Mouse (Mus musculus): ENCODE data around the gene Pa2g4. TPM values are rescaled to one million over a fixed set of nuclear protein-coding genes. Genes with fewer than 3 reads are reported as not detected.

The Pa2g4 gene
- polyA plus RNA-seq, 1 experiment from 2014 or later, result 149 TPM

DNA sequence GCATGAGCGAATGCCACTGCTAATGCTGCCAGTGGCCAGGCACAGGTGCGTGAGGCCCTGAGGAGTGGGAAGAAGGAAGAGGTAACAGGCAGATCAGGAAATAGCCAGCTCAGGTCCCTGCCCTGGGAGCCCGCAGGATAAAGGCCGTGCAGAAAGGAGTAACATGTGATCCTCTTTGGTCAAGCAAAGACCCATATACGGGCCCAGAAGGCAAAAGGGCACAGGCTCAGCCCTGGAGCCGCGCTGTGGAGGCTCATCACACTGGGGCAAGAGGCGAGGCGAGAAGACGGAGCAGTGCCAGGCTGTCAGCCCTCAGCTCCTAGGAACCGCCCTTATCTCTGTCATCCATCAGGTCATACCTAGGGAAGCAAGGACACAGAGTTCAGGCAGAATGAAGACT lies 55.5 kb downstream of the Pa2g4 start:
- WGBS, result 87% methylated on average over 11 of the region's 11 CpGs

DNA sequence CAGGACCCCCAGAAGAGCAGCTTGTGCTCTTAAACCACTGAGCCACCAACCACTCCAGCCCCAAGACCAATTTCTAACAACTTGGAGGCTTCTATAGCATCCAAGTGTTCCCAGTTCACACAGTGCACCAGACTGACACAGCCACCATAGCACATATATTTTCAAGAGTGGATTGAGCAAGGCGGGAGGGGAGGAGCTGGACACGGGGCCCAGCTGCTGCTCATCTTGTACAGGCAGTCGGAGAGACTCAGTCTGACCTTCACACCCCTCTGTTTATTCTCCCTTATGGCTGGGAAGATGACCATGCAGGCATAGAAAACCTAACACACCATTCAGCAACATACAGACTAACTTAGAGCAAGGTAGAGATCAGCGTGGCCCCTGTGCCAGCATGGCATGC lies 56.0 kb downstream of the Pa2g4 start:
- 90% methylated on average over 4 of the region's 4 CpGs for WGBS
- no peak overlapping the region for H3K4me3 ChIP-seq
- H3K27ac ChIP-seq (replicated peaks), result no peak overlapping the region
- no peaks in the 10 kb centered on the region for H3K4me1 ChIP-seq
- H3K36me3 ChIP-seq, result no peaks in the 10 kb centered on the region
- H3K9me3 ChIP-seq, result no peaks in the 10 kb centered on the region
- no peak overlapping the region for H3K9ac ChIP-seq (replicated peaks)
- ATAC-seq (replicated peaks), result no peak
- no peak overlapping the region for H3K4me2 ChIP-seq (replicated peaks)
- no peaks in the 10 kb centered on the region for H3K27me3 ChIP-seq

More for the DNA sequence above, 55.5 kb downstream of the Pa2g4 start:
- Histone ChIP-seq H3K4me2 (replicated peaks) (no peak overlapping the region), H3K9ac (replicated peaks) (no peak overlapping the region), H3K4me1 (no peaks in the 10 kb centered on the region), H3K27me3 (no peaks in the 10 kb centered on the region), H3K4me3 (no peak overlapping the region), H3K9me3 (no peaks in the 10 kb centered on the region), H3K27ac (replicated peaks) (no peak overlapping the region), H3K36me3 (no peaks in the 10 kb centered on the region)
- ATAC-seq (replicated peaks), result no peak; the same call in 1 of the 2 replicates

DNA sequence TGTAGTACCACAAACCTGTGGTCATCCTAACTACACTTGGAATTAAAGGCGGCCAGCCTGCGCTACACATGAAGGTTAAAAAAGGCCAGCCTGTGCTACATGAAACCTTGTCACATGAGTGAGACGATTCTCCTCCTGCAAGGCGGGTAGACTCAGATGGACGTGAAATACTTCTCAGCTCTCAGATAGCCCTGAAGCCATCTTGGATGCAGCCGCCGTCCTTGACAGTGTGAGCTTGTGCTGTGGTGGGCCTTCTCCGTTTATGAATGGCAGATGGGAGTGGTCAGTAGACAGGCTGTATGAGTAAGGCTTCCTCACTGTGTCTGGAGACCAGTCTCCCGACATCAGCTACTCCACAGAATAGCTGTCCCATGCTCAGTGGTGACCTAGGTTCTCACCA lies 56.6 kb downstream of the Pa2g4 start:
- Histone ChIP-seq H3K4me1 (no peaks in the 10 kb centered on the region), H3K4me3 (no peak overlapping the region), H3K36me3 (no peaks in the 10 kb centered on the region), H3K27me3 (no peaks in the 10 kb centered on the region), H3K4me2 (replicated peaks) (no peak overlapping the region), H3K9ac (replicated peaks) (no peak overlapping the region), H3K27ac (replicated peaks) (no peak overlapping the region), H3K9me3 (no peaks in the 10 kb centered on the region)
- ATAC-seq (replicated peaks), result no peak
- 91% methylated on average over 9 of the region's 9 CpGs for WGBS

DNA sequence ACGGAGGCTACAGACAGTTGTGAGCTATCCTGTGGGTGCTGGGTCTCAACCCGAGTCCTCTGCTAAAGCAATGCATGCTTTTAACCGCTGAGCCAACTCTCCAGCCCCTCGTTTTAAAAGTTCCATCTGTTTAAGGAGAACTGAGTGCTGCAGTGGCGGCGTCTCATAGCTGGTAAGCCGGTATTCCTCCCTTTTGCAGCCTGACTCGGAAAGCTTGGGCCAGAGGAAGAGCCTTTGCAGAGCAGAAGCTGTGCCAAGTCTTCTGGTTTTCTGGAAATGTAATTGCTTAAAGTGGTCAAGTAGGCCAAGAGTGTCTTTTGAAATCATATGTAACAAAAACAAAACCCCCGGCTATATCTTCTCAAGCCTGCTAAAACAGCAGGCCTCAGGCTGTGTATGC lies 57.5 kb downstream of the Pa2g4 start:
- Histone ChIP-seq H3K27ac (replicated peaks) (no peak overlapping the region), H3K4me2 (replicated peaks) (no peak overlapping the region), H3K4me3 (no peak overlapping the region), H3K9ac (replicated peaks) (no peak overlapping the region), H3K4me1 (no peaks in the 10 kb centered on the region), H3K27me3 (no peaks in the 10 kb centered on the region), H3K9me3 (no peaks in the 10 kb centered on the region), H3K36me3 (no peaks in the 10 kb centered on the region)
- ATAC-seq (replicated peaks), result no peak
- 88% methylated on average over 9 of the region's 9 CpGs for WGBS

Small RNAs within 50 kb of the gene (microRNA-seq; reads per million reads assigned to microRNA genes)
- not detected for gene Gm47275
- gene Mir6916, result not detected
- gene Mir6917, result not detected

Other genes starting within 250 kb of the Pa2g4 start
- 208 and 216 TPM in 2 replicates for gene Cnpy2, start 243.5 kb downstream of the Pa2g4 start, polyA plus RNA-seq (2015; fragmentation: Nextera tagmentation; extraction: Ambion mirVana)
- 233 and 237 TPM in 2 replicates for gene Cs, start 228.3 kb downstream of the Pa2g4 start, polyA plus RNA-seq (2015; fragmentation: Nextera tagmentation; extraction: Ambion mirVana)
- 33.7 and 35.7 TPM in 2 replicates for gene Coq10a, start 197.0 kb downstream of the Pa2g4 start, polyA plus RNA-seq (2015; fragmentation: Nextera tagmentation; extraction: Ambion mirVana)
- gene Ankrd52, start 188.9 kb downstream of the Pa2g4 start, polyA plus RNA-seq (2015; fragmentation: Nextera tagmentation; extraction: Ambion mirVana), result 13.0 and 13.4 TPM in 2 replicates
- 0.09 and 0.24 TPM in 2 replicates for gene Slc39a5, start 164.8 kb downstream of the Pa2g4 start, polyA plus RNA-seq (2015; fragmentation: Nextera tagmentation; extraction: Ambion mirVana)
- gene Nabp2, start 154.5 kb downstream of the Pa2g4 start, polyA plus RNA-seq (2015; fragmentation: Nextera tagmentation; extraction: Ambion mirVana), result 137 and 139 TPM in 2 replicates
- gene Rnf41, start 154.3 kb downstream of the Pa2g4 start, polyA plus RNA-seq (2015; fragmentation: Nextera tagmentation; extraction: Ambion mirVana), result 104 and 110 TPM in 2 replicates
- gene Smarcc2, start 106.7 kb downstream of the Pa2g4 start, polyA plus RNA-seq (2015; fragmentation: Nextera tagmentation; extraction: Ambion mirVana), result 201 and 202 TPM in 2 replicates
- gene Myl6, start 71.8 kb downstream of the Pa2g4 start, polyA plus RNA-seq (2015; fragmentation: Nextera tagmentation; extraction: Ambion mirVana), result 682 and 697 TPM in 2 replicates
- 4.7 and 5.6 TPM in 2 replicates for gene Myl6b, start 67.3 kb downstream of the Pa2g4 start, polyA plus RNA-seq (2015; fragmentation: Nextera tagmentation; extraction: Ambion mirVana)
- 6.8 and 7.6 TPM in 2 replicates for gene Esyt1, start 40.1 kb downstream of the Pa2g4 start, polyA plus RNA-seq (2015; fragmentation: Nextera tagmentation; extraction: Ambion mirVana)
- 22.8 and 24.5 TPM in 2 replicates for gene Zc3h10, start 18.2 kb downstream of the Pa2g4 start, polyA plus RNA-seq (2015; fragmentation: Nextera tagmentation; extraction: Ambion mirVana)
- 2,336 and 2,513 TPM in 2 replicates for gene Rpl41, start 16.7 kb downstream of the Pa2g4 start, polyA plus RNA-seq (2015; fragmentation: Nextera tagmentation; extraction: Ambion mirVana)
- gene Erbb3, start 23.7 kb upstream of the Pa2g4 start, polyA plus RNA-seq (2015; fragmentation: Nextera tagmentation; extraction: Ambion mirVana), result 0.42 TPM in 2 replicates
- 441 and 472 TPM in 2 replicates for gene Rps26, start 60.8 kb upstream of the Pa2g4 start, polyA plus RNA-seq (2015; fragmentation: Nextera tagmentation; extraction: Ambion mirVana)
- gene Ikzf4, start 80.0 kb upstream of the Pa2g4 start, polyA plus RNA-seq (2015; fragmentation: Nextera tagmentation; extraction: Ambion mirVana), result 11.3 TPM in 2 replicates
- 12.3 and 12.5 TPM in 2 replicates for gene Suox, start 108.1 kb upstream of the Pa2g4 start, polyA plus RNA-seq (2015; fragmentation: Nextera tagmentation; extraction: Ambion mirVana)
- 116 and 117 TPM in 2 replicates for gene Rab5b, start 130.3 kb upstream of the Pa2g4 start, polyA plus RNA-seq (2015; fragmentation: Nextera tagmentation; extraction: Ambion mirVana)
- gene Pmel, start 138.2 kb upstream of the Pa2g4 start, polyA plus RNA-seq (2015; fragmentation: Nextera tagmentation; extraction: Ambion mirVana), result 0.09 and 0.33 TPM in 2 replicates
- gene Cdk2, start 139.0 kb upstream of the Pa2g4 start, polyA plus RNA-seq (2015; fragmentation: Nextera tagmentation; extraction: Ambion mirVana), result 37.6 and 39.7 TPM in 2 replicates
- gene Dgka, start 178.9 kb upstream of the Pa2g4 start, polyA plus RNA-seq (2015; fragmentation: Nextera tagmentation; extraction: Ambion mirVana), result 4.2 and 4.5 TPM in 2 replicates
- 42.9 and 47.2 TPM in 2 replicates for gene Pym1, start 181.9 kb upstream of the Pa2g4 start, polyA plus RNA-seq (2015; fragmentation: Nextera tagmentation; extraction: Ambion mirVana)
- 0.20 and 0.43 TPM in 2 replicates for gene Mmp19, start 224.9 kb upstream of the Pa2g4 start, polyA plus RNA-seq (2015; fragmentation: Nextera tagmentation; extraction: Ambion mirVana)
- gene Dnajc14, start 238.1 kb upstream of the Pa2g4 start, polyA plus RNA-seq (2015; fragmentation: Nextera tagmentation; extraction: Ambion mirVana), result 60.4 and 62.8 TPM in 2 replicates
- gene Tmem198b, start 238.4 kb upstream of the Pa2g4 start, polyA plus RNA-seq (2015; fragmentation: Nextera tagmentation; extraction: Ambion mirVana), result 12.6 and 13.6 TPM in 2 replicates